Mouse (Mus musculus): ENCODE data around the gene Nrxn1. TPM values are rescaled to one million over a fixed set of nuclear protein-coding genes. Genes with fewer than 3 reads are reported as not detected.
A peak's percentile ranks its signal among the peaks of the same experiment; 100 is the strongest.

The Nrxn1 gene
- total and polyA plus RNA-seq, 2 experiments: 2.9 to 13.9 TPM

GRCm38 (mm10) chr17:90607427-90607806 lies 485.5 kb downstream of the Nrxn1 start:
- Histone ChIP-seq H3K27me3 (ENCODE audit: control insufficient read depth, insufficient read depth, low read length) (no peaks in the 10 kb centered on the region), H3K9ac (ENCODE audit: low read depth, low read length) (no peak overlapping the region), H3K27ac (replicated peaks; ENCODE audit: insufficient read depth, low read depth, low read length) (no peak overlapping the region), H3K4me3 (ENCODE audit: insufficient read depth, low read depth, low read length) (no peak overlapping the region), H3K4me1 (ENCODE audit: control insufficient read depth, insufficient read depth, low read length) (peaks cover 2% of the 10 kb centered on the region; the same call in 1 of the 2 replicates), H3K79me2 (ENCODE audit: control insufficient read depth, insufficient read depth, low read length) (no peaks in the 10 kb centered on the region), H3K36me3 (ENCODE audit: control insufficient read depth, insufficient read depth, low read length) (no peaks in the 10 kb centered on the region)
- no peak for DNase-seq (ENCODE audit: extremely low read depth, low read depth, low spot score)
- TF ChIP-seq CTCF (IDR thresholded peaks at IDR 0.05; ENCODE audit: low read depth, low read length) (no peak), POLR2A (IDR thresholded peaks at IDR 0.05; ENCODE audit: extremely low read depth, insufficient read depth, low read length) (no peak)

- H3K36me3 ChIP-seq (ENCODE audit: control insufficient read depth, insufficient read depth, low read length): no peaks in the 10 kb centered on the region
Observed at GRCm38 (mm10) chr17:90606718-90607426, 486.0 kb downstream of the Nrxn1 start.

GRCm38 (mm10) chr17:90599570-90600524 lies 493.0 kb downstream of the Nrxn1 start:
- H3K27me3 ChIP-seq (ENCODE audit: control insufficient read depth, insufficient read depth, low read length): no peaks in the 10 kb centered on the region
- 76% methylated on average over 9 of the region's 9 CpGs for WGBS
- H3K4me3 ChIP-seq (ENCODE audit: insufficient read depth, low read depth, low read length): no peak overlapping the region

More at GRCm38 (mm10) chr17:90606718-90607426, 486.0 kb downstream of the Nrxn1 start:
- no peak overlapping the region for H3K4me3 ChIP-seq (ENCODE audit: insufficient read depth, low read depth, low read length)
- H3K79me2 ChIP-seq (ENCODE audit: control insufficient read depth, insufficient read depth, low read length): no peaks in the 10 kb centered on the region
- H3K9ac ChIP-seq (ENCODE audit: low read depth, low read length): no peak overlapping the region
- H3K4me1 ChIP-seq (ENCODE audit: control insufficient read depth, insufficient read depth, low read length): peaks cover 2% of the 10 kb centered on the region; the same call in 1 of the 2 replicates
- peak; percentile 58 for DNase-seq (ENCODE audit: extremely low read depth, low read depth, low spot score)
- H3K27me3 ChIP-seq (ENCODE audit: control insufficient read depth, insufficient read depth, low read length): no peaks in the 10 kb centered on the region
- 77% methylated on average over 4 of the region's 4 CpGs for WGBS
- TF ChIP-seq POLR2A (IDR thresholded peaks at IDR 0.05; ENCODE audit: extremely low read depth, insufficient read depth, low read length) (no peak), CTCF (IDR thresholded peaks at IDR 0.05; ENCODE audit: low read depth, low read length) (no peak)
- no peak overlapping the region for H3K27ac ChIP-seq (replicated peaks; ENCODE audit: insufficient read depth, low read depth, low read length)

GRCm38 (mm10) chr17:90594798-90595533 lies 497.9 kb downstream of the Nrxn1 start:
- no peaks in the 10 kb centered on the region for H3K27me3 ChIP-seq (ENCODE audit: control insufficient read depth, insufficient read depth, low read length)
- no peaks in the 10 kb centered on the region for H3K36me3 ChIP-seq (ENCODE audit: control insufficient read depth, insufficient read depth, low read length)
- 54% methylated on average over 9 of the region's 9 CpGs for WGBS
- H3K9ac ChIP-seq (ENCODE audit: low read depth, low read length): no peak overlapping the region
- H3K27ac ChIP-seq (replicated peaks; ENCODE audit: insufficient read depth, low read depth, low read length): no peak overlapping the region
- H3K79me2 ChIP-seq (ENCODE audit: control insufficient read depth, insufficient read depth, low read length): no peaks in the 10 kb centered on the region
- H3K4me3 ChIP-seq (ENCODE audit: insufficient read depth, low read depth, low read length): no peak overlapping the region
- TF ChIP-seq CTCF (IDR thresholded peaks at IDR 0.05; ENCODE audit: low read depth, low read length) (no peak), POLR2A (IDR thresholded peaks at IDR 0.05; ENCODE audit: extremely low read depth, insufficient read depth, low read length) (no peak)
- H3K4me1 ChIP-seq (ENCODE audit: control insufficient read depth, insufficient read depth, low read length): no peaks in the 10 kb centered on the region
- DNase-seq (ENCODE audit: extremely low read depth, low read depth, low spot score): no peak

More at GRCm38 (mm10) chr17:90599570-90600524, 493.0 kb downstream of the Nrxn1 start:
- no peak for TF ChIP-seq POLR2A (IDR thresholded peaks at IDR 0.05; ENCODE audit: extremely low read depth, insufficient read depth, low read length)
- no peak for TF ChIP-seq CTCF (IDR thresholded peaks at IDR 0.05; ENCODE audit: low read depth, low read length)
- no peak for DNase-seq (ENCODE audit: extremely low read depth, low read depth, low spot score)
- Histone ChIP-seq H3K36me3 (ENCODE audit: control insufficient read depth, insufficient read depth, low read length) (no peaks in the 10 kb centered on the region), H3K27ac (replicated peaks; ENCODE audit: insufficient read depth, low read depth, low read length) (no peak overlapping the region), H3K4me1 (ENCODE audit: control insufficient read depth, insufficient read depth, low read length) (no peaks in the 10 kb centered on the region), H3K9ac (ENCODE audit: low read depth, low read length) (no peak overlapping the region), H3K79me2 (ENCODE audit: control insufficient read depth, insufficient read depth, low read length) (no peaks in the 10 kb centered on the region)

GRCm38 (mm10) chr17:90586891-90587290 lies 506.0 kb downstream of the Nrxn1 start:
- no peak for TF ChIP-seq CTCF (IDR thresholded peaks at IDR 0.05; ENCODE audit: low read depth, low read length)
- no peak for TF ChIP-seq POLR2A (IDR thresholded peaks at IDR 0.05; ENCODE audit: extremely low read depth, insufficient read depth, low read length)
- no peak overlapping the region for H3K9ac ChIP-seq (ENCODE audit: low read depth, low read length)

More at GRCm38 (mm10) chr17:90586891-90587290, 506.0 kb downstream of the Nrxn1 start:
- no peak for DNase-seq (ENCODE audit: extremely low read depth, low read depth, low spot score)
- no peaks in the 10 kb centered on the region for H3K36me3 ChIP-seq (ENCODE audit: control insufficient read depth, insufficient read depth, low read length)
- H3K4me3 ChIP-seq (ENCODE audit: insufficient read depth, low read depth, low read length): no peak overlapping the region
- H3K79me2 ChIP-seq (ENCODE audit: control insufficient read depth, insufficient read depth, low read length): no peaks in the 10 kb centered on the region
- no peaks in the 10 kb centered on the region for H3K4me1 ChIP-seq (ENCODE audit: control insufficient read depth, insufficient read depth, low read length)
- no peak overlapping the region for H3K27ac ChIP-seq (replicated peaks; ENCODE audit: insufficient read depth, low read depth, low read length)
- H3K27me3 ChIP-seq (ENCODE audit: control insufficient read depth, insufficient read depth, low read length): no peaks in the 10 kb centered on the region
